Mouse (Mus musculus): ENCODE results near the gene Arhgdia. TPM values are rescaled to one million over a fixed set of nuclear protein-coding genes. Genes with fewer than 3 reads are reported as not detected.
"Not testable (repeated sequence)": the region's sequence is repeated elsewhere in the genome, so short reads cannot be mapped to it uniquely, and the experiment has no call there.

Gene Arhgdia
- total and polyA plus RNA-seq, 3 experiments = 355 to 786 (median 386) TPM

DNA sequence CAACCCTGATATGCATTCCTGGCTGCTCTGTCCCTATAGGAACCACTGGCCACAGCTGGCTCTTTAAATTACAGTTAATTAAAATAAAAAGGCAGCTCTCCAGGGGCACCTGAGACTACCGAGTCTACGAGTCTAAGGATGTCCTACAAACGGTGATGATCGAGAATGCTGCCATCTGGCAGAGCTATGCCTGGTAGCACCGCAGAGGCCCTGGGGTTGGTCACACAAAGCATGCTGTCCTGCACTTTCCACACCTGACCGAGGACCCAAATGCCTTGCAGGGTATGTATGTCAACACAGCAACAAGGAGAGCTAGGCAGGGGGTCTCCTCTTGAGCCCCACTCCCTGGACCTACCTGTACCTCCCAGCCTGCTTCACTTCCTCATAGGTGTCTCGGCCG, 32.6 kb upstream of the Arhgdia start:
- no peak for DNase-seq

DNA sequence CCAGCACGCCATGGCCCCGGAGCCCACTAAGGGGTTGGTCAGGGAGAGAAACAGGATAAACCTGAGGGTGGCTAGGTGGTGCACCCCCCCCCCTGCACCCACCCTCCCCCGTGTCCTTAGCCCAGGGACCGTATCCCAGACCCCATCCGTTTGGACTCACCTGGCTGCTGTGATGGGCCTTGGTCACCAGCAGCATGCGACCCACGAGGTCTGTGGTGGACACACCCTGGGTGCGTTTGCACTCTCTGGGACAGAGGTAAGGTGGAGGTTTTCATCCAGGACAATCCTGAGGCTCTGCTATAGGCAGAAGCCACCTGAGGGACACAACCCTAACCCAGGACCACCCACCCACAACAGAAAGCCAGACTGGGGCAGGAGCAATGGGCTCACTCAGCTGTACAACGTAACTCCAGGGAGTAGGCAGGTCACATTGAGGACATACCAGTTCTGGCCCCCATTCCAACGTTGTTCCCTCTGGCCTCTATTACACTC, 32.1 kb upstream of the Arhgdia start:
- no peak for DNase-seq

DNA sequence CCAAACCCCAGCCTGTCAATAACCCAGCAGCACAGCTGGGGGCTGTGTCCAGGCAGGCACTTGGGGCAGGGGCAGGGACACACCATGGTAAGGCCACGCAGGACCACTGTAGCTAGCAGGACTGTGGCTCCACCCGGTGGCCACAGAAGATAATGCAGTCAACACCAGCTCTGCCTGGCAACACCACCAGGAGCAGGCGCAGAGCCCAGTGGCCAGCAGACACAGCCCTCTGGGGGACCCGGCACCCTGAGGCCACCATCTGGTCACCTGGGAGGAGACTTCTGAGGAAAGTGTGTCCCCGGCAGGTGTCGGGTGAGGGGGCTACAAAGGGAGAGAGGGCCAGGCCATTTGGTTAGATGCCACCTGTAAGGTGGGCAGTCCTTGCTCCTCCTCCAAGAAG, 31.3 kb upstream of the Arhgdia start:
- peak; percentile 77 for DNase-seq

DNA sequence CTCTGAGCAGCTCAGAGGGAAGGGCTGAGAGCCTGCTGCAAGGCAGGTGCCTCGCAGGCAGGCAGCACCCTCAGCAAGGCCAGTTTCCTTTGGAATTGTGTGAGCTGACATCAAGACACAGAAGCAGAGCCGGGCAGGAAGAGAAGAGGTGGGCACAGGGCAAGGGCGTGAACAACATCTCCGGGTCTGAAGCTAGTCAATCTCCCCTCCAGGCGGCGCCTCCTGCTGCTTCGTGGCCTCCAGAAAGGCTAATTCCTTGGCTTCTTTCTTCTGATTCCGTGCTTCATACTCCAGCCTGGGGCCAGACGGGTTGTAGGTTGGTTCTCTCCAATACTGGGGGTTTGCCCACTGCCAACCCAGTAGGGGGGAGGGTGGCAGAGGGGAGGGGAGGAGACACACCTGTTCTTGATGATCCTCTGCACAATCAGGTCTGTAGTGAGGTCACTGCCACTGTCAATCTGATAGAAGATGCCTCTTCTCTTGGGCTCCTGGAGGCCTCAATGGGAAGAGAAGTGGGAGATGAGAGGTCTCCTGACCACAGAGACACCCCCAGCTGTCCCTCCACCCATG, 29.1 kb upstream of the Arhgdia start:
- DNase-seq = no peak

DNA sequence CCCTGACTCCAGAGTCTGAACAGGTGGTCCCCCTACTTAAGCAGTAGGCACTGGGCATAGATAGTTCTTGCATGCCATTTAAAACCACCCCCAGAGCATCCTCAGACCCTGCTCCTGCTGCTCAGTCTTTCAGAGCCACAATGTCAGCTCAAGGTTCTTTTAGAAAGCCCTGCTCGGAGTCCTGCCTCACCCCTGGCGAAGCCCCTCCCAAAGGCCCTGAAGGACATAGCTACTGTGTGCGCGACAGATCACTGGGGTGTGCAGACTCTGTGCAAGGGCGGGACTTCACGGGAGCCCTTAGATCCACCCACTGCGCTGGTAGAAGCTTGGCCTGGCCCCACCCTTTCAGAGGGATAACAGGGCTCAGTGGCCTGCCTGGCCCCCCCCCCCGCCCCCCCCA, 27.8 kb upstream of the Arhgdia start:
- DNase-seq = peak; percentile 77

DNA sequence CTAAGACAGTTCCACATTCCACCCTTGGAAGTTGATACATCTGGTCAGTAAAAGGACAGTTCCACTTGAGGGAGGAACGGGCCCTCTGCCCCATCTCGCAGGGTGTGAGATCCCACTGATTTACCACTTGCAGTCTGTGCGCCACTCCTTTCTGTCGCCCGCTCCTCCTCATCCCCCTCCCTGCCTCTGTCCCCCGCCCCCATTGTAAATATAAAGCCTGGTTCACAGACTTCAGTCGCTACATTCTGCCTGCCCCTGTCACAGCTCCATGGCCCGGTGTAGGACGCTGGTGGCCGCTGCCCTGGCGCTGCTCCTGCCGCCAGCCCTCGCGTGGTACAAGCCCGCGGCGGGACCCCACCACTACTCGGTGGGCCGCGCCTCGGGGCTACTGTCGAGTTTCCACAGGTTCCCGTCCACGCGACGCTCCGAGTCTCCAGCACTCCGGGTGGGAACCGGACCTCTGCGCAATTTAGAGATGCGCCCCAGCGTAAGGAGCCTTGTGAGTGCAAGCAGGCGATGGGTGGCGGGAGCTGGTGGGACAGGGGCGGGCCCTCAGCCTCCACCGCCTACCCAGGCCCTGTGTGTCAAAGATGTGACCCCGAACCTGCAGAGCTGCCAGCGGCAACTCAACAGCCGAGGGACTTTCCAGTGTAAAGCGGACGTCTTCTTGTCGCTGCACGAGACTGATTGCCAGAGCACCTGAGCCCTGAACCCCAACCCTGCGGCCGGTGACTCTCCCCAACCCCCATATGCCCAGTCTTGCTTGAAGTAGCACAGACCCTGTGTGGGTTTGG, 27.0 kb upstream of the Arhgdia start, which contains the start of gene Npb:
TSS of gene Npb (plus strand) at position 237 of the 794 bp plus-strand sequence.
- DNase-seq = no peak

DNA sequence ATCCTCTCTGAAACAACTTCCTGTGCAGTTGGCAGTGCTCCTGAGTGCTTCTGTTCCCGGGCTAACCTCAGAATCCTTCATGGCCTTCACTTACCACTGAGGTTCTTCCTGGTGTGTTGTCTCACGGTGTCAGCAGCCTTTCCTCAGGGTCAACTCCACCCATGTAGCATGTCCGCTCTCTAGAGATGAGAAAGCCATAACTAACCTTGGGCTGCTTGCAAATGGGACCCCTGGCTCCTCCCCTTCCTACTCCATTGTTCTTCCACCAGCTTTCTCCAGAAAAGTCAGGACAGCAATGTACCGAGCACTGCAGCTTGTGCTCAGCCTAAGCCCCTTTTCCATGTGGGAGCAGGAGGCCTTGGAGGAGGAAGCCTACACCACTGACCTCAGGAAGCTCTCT, 25.3 kb upstream of the Arhgdia start:
- no peak for DNase-seq

DNA sequence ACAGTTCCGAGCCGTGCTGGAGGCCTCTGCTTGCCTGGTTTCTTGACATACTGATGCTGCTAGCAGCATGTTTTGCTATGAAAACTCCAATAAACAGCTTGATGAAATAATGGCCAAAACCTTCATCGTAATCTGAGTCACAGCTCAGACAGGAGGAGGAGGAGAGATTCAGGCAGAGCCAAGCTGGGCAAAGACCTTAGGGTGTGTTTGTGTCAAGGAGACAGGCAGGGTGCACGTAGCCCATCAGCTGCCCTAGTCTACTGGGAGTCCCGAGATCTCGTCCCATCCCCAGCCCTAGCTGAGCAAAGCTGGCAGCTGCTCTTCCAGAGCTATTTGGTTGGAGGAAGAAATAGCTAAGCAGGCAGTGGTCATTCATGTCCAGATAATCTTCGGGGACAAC, 24.2 kb upstream of the Arhgdia start:
- no peak for DNase-seq

DNA sequence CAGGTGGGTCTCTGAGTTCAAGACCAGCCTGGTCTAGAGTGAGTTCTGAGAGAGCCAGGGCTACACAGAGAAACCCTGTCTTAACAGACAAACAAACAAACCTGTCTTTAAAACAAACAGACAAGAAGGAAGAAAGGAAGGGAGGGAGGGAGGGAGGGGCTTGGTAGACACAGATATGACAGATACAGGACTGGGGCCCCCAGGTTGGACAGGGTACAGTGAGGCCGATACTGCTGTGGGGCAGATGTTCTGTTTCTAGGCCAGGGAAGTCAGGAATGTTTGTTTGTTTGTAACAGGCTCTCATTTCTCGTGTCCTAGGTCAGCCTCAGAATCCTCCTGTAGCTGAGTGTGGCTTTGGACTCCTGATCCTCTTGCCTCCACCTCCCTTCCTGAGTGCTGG, 22.1 kb upstream of the Arhgdia start:
- DNase-seq = no peak

DNA sequence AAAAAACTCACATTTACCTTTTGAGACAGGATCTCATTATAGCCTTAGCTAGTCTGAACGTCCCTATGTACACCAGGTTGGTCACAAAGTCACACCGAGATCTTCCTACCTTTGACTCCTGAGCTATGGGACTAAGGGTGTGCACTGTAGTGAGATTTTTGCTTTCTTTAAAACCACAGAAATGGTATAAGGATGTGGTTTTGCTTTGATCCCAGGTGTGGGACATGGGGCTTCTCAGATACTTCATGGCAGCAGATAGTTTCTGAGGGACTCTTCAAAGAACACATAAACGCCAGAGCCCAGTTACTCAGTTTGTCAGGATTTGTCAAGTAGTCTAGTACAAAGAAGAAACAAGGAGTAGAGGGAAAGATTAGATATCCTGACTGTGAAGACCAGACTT, 19.3 kb upstream of the Arhgdia start:
- DNase-seq = no peak

DNA sequence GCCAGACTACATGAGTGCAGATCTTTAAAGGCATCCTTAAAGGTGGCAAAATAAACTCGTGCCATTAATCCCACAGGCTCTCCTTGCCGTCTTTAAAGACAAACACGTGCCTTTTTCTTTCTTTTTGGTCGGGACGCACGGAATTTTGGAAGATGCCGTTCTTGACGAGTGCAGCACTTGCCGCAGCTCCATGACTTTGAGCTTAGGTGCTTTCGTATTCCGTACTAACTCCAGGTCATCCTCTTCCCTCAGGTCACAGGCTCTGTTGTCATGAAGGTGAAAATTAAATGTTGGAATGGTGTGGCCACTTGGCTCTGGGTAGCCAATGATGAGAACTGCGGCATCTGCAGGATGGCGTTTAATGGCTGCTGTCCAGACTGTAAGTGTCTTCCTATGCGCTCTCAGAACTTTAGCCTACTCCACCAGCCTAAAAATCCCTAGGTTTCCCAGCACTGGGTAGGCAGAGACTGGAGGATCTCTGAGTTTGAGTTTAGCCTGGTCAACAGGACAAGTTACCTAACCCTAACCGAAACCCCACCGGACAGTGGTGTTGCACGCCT, 17.6 kb upstream of the Arhgdia start:
- DNase-seq = no peak

DNA sequence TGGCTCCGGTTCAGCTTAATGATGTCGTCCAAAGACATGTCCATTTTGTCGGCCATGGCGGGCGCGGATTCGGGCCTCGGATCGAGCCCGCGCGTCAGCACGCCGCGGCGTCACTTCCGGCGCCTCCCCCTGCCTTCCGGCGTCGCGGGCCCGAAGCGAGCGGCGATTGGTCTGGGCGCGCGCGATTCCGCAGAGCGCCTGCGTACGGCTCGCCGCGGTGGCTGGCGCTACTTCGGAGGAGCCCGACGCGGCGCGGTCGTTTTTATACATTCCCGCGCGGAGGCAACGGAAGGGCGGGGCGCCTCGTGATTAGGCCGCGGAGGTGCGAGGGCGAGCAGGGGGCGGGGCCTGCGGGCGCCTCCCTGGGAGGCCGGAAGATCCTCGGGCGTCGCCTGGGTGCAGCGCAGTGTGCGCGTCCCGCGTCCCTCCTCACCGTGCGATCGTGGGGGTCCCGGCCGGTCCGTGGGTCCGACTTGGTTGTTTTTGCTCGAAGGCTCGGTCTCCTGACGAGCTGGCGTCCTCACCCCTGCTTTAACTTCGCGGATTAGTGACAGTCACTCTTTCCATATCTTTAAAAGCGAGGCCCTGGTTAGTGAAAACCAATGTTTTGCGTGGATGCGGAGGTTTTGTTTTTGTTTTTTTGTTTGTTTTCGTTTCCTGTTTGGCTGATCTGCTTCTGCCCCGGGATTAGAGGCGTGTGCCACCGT, 17.0 kb upstream of the Arhgdia start, which contains the start of the genes Alyref and Anapc11:
TSS of gene Alyref (minus strand) at position 83 of the 707 bp plus-strand sequence.
TSS of gene Anapc11 (plus strand) at position 139 of the 707 bp plus-strand sequence.
- peak; percentile 96 for DNase-seq

DNA sequence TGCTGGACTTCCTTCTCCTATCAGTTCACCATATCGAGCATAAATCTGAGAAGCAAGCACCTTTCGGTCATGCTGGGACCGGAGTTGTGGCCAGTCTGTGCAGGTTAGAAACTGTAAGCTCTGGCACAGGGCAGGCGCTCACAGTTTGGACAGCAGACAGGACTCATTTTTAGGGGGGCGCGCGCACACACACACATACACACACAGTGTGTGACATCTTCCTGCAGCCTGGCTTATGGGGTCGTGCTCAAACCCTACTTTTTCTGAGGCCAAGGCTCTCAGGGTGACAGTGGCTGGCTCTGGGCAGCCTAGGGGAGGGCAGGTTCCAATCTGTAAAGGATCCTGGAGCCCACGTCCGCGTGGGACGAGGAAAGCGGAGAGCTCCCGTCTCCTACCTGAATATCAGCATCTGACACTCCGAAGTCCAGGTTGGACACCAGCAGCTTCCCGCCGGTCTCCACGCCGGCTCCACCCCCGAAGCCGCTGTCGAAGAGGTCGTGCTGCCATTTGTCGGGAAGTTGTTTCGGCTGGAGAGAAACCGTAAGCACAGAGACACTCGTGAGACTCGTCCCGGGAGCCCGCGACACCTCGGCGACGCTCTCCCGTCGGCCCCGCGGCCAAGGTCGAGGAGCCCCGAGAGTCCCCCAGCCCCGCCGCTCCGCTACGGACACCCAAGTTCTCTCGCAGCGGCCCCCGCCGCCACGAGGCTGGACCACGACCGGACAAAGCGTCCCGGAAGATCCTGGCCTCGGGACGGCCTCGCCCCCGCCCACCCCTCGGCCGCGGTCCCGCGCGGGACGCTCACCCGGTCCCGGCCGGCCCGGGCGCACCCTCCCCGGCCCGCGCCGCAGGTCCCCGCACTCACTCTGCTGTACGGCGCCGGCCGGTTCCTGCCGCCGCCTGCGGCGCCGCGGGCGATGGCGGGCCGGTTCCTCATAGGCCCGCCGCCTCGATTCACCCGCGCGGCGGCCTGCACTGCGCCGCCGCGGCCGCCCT, 16.1 kb upstream of the Arhgdia start:
- no peak for DNase-seq

DNA sequence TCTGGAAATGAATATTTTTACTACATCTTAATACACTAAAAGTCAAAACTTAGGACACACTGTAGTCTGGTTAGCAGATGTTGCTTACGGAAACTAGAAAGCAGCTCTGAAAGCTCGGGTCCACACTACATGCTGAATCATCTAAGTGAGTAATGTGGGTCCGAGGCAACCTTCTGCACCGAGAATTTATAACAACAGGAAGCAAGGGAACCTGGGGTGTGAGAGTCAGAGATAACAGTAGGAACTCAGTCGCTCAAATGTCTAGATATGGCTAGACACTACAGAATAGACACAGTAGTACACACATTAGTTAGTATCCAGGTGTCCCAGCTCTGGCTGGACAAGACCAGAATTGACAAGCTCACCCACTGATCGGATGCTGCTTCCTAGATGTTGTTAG, 7.1 kb upstream of the Arhgdia start:
- no peak for DNase-seq

DNA sequence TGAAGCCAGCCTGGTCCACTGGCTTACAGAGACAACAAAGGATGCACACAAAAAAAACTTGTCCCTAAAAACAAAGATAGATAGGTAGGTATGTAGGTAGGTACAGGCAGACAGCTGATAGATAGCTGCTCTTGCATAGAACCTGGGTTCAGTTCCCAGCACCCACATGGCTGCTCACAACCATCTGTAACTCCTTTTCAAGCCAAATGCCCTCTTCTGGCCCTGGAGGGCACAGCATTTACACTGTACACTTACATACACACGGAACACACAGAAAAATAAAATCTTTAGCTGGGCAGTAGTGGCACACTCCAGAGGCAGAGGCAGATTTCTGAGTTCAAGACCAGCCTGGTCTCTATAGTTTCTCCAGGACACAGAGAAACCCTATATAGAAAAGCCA, 2.5 kb upstream of the Arhgdia start:
- DNase-seq = no peak

DNA sequence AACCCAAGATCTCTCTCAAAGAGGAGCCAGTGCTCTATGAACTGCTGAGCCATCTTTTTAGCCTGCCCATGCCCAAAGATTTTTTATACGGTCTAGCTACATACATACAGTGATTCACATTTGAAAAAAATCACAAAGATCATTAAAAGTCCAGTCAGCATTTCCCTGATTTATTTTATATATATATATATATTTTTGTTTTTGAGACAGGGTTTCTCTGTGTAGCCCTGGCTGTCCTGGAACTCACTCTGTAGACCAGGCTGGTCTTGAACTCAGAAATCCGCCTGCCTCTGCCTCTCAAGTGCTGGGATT, 1.5 kb upstream of the Arhgdia start:
- DNase-seq = not testable (repeated sequence)

DNA sequence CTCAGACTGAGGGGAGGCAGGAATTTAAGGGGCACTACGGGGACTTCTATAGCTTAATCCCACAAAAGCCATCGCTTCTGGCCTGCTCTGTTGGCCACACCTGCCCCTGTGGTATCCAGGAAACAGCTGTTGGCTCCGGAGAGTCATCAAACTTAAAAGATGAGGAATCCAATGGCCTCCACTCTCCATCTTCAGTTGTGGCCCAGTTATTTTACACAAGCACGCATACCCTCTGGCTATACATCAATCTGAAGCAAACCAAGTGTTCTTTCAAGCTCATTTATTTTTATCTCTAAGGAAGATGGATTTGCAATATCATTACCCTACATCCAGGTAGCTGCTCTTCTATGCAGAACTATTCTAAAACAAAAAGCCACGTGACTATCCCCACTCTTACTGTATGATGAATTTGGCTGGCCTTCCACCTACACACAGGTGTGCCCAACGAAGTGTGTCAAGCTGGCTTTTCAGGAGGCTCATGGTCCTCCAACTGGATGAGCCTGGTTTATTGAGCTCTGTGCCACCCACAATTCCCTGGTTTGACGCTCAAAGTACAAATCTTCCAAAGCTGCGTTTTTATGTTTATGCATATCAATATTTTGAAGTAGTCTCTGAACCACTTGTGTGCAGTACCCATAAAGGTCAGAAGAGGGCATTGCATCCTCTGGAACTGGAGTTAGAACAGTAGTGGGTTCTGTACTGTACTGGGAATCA, 1.0 kb upstream of the Arhgdia start:
- DNase-seq = peak; percentile 30

DNA sequence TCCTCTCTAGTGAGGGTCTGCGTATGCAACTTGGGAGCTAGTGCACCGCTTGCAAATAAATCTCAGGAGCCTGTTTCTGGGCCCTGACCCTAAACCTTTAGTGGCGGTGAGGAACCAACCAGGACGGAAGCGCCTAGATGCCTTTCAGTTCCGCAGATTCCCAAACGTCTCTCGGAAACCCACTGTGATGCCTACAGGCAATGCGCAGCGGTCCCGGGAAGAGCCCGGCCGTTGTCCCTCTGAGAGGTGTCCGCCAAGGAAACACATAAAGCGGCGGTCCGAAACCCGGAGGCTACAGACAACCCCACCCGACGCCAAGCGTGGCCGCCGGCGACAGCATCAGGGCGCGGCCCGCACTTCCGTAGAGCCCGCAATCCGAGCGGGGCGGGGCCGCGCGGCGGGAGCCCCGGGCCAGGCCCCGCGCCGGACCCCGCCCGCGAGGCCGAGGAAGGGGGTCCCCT, 523 bp downstream of the Arhgdia start:
- peak; percentile 62 for DNase-seq

DNA sequence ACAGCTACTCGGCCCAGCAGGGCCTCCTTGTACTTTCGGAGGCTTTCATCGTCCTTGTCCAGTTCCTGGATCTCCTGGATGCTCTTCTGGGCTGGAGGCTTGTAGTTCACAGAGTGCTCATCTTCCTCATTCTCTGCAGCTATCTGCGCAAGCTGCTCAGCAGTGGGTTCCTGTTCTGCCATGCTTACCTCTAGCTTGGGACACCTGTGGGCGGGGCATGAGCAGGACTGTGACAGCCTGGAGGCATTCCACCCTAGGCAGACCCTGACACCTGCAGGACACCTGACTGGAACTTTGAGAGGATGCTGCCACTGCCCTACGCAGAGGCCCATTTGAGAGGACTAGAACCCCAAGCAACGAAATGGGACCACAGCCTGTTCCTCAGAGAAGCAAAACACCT, 1.2 kb downstream of the Arhgdia start:
- DNase-seq = no peak

DNA sequence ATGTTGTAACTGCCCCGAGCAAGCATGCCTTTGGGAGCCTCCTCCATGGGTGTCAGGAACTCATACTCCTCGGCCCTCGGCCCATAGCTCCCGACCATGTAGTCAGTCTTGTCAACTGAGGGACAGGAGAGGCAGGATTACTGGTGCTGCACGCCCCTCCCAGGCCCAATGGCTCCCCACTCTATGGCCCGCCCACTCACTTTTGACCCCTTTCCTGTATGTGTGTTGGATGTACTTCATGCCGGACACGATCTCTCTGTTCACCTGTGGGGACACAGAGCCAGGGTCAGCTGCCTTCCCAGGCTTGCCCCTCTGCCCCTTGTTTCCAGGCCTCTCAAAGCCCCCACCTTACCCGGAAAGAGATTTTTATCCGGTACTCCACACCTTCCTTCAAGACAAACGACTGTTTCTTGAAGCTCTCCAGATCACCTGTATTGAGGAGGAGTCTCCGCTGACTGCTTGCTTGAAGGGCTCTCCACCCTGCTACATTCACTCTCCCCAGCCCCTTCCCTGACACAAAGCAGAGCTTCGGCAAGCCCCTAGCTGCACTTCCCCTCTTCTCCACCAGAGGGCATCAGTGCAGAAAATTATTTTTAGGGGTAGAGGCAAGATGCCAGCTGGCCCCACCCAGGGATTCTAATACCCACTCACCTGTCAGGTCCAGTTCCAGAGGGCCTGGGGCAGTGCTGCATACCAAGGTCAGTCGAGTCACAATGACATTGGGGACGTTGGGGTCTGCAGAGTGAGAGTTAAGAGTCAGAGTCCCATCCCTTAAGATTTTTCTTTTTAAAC, 1.9 kb downstream of the Arhgdia start:
- DNase-seq = peak; percentile 62

Data from adrenal gland, adult 2 months (tissue).